Mouse (Mus musculus) lung, adult 2 months (tissue): Measurements from ENCODE around the gene Prim2. TPM values are rescaled to one million over a fixed set of nuclear protein-coding genes. Genes with fewer than 3 reads are reported as not detected.

Source experiments
- DNase-seq: peaks from one replicate; pipeline ENCODE4 v3.0.0; 2022
- H3K4me1 ChIP-seq: fragments of 200-500 bp; 2 replicates; pipeline ENCODE4 v1.6.1; 2011; ENCODE audit warnings: low read length; ENCODE audit not compliant: control insufficient read depth, insufficient read depth
- H3K4me3 ChIP-seq: fragments of 200-500 bp; replicated peaks from 2 replicates; pipeline ENCODE3; 2011; ENCODE audit warnings: low read depth, mild to moderate bottlenecking, control low read depth, low read length; ENCODE audit errors: extremely low read depth
- CTCF ChIP-seq: fragments of 200-500 bp; IDR thresholded peaks from 2 replicates; pipeline ENCODE4 v1.5.1; 2011; ENCODE audit warnings: mild to moderate bottlenecking, low read length, control low read depth; ENCODE audit not compliant: insufficient read depth
- POLR2A ChIP-seq: fragments of 200-500 bp; IDR thresholded peaks from 2 replicates; pipeline ENCODE4 v1.6.1; 2011; ENCODE audit warnings: low read depth, mild to moderate bottlenecking, control low read depth, low read length, borderline replicate concordance; ENCODE audit errors: extremely low read depth
- WGBS: fragments of 180-500 bp; shearing (Covaris S2); methylation state at CpG from one replicate; pipeline ENCODE4 v1.1.7; 2018; 5-methylcytosine and 5-hydroxymethylcytosine counted together
- polyA plus RNA-seq: library from polyadenylated mRNA; depleted of rRNA; stranded (reverse); fragments of >200 nt; gene quantifications from 2 replicates; pipeline ENCODE4 v1.2.3, GENCODE M21; 2012

The Prim2 gene
- polyA plus RNA-seq, 1 experiment = 4.0 TPM

- no peak overlapping the region for H3K4me3 ChIP-seq
- no peaks in the 10 kb centered on the region for H3K4me1 ChIP-seq
- no peak for TF ChIP-seq POLR2A
- no peak for TF ChIP-seq CTCF
- no peak for DNase-seq
- WGBS = 92% methylated on average over 6 of the region's 6 CpGs
Observed at GRCm38 (mm10) chr1:33574459-33574858, 95.1 kb downstream of the Prim2 start.

- DNase-seq = no peak
- Histone ChIP-seq H3K4me1 (no peaks in the 10 kb centered on the region), H3K4me3 (no peak overlapping the region)
- TF ChIP-seq CTCF = peak; percentile 57
- no peak for TF ChIP-seq POLR2A
- WGBS = 61% methylated on average over 7 of the region's 7 CpGs
Observed at GRCm38 (mm10) chr1:33565764-33566401, 103.7 kb downstream of the Prim2 start.

DNA sequence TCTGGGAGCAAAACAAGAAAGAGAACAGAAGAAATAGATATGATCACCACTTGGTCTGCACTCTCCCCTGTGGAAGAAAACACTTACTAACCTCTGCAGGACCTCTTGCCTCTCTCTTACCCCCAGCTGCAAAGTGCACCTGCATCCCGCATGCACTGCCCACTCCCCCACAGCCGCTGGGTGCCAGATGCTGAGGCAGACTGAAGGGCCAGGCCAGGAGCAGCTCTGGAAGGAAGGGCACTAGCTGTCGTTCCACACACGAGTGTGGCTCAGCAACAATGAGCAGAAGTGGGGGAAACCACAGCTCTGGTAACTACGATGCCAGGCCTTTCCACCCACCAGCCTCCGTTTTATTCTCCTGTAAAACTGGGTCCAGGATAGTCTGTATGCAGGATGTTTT lies 105.6 kb downstream of the Prim2 start:
- 76% methylated on average over 6 of the region's 6 CpGs for WGBS
- TF ChIP-seq POLR2A (no peak), CTCF (no peak)
- no peak overlapping the region for H3K4me3 ChIP-seq
- H3K4me1 ChIP-seq = no peaks in the 10 kb centered on the region
- DNase-seq = no peak

DNA sequence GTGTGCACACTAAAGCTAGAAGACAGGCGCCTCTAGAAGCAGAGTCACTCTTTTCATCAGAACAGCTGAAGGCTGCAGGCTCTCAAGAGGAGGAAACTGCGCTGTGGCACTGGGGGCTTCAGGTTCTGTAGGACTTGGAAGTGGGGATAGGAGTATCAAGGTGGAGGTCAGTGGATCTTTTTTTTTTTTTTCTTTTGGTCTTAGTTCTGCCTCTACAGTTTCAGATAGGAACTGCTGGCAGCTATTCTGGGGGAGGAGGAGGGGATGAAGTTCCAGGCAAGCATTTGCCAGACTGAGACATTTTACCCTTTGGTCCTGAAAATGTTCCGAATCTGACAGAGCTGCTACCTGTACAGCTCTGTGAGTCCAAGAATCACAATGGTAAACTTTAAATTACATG lies 106.0 kb downstream of the Prim2 start:
- WGBS = 88% methylated on average over 3 of the region's 3 CpGs
- no peak for DNase-seq
- TF ChIP-seq POLR2A = no peak
- no peak for TF ChIP-seq CTCF
- Histone ChIP-seq H3K4me1 (no peaks in the 10 kb centered on the region), H3K4me3 (no peak overlapping the region)

GRCm38 (mm10) chr1:33556638-33557037 lies 113.0 kb downstream of the Prim2 start:
- TF ChIP-seq POLR2A (no peak), CTCF (no peak)
- H3K4me3 ChIP-seq = no peak overlapping the region
- H3K4me1 ChIP-seq = no peaks in the 10 kb centered on the region
- DNase-seq = no peak
- WGBS = 36% methylated on average over 4 of the region's 4 CpGs

GRCm38 (mm10) chr1:33555626-33556025 lies 114.0 kb downstream of the Prim2 start:
- Histone ChIP-seq H3K4me1 (no peaks in the 10 kb centered on the region), H3K4me3 (no peak overlapping the region)
- no peak for DNase-seq
- TF ChIP-seq CTCF = no peak
- TF ChIP-seq POLR2A = no peak
- WGBS = 89% methylated on average over 2 of the region's 2 CpGs

- Histone ChIP-seq H3K4me3 (no peak overlapping the region), H3K4me1 (no peaks in the 10 kb centered on the region)
- WGBS = 80% methylated on average over 9 of the region's 9 CpGs
- DNase-seq = no peak
- TF ChIP-seq POLR2A (no peak), CTCF (no peak)
Observed at GRCm38 (mm10) chr1:33551350-33551749, 118.2 kb downstream of the Prim2 start.

- Histone ChIP-seq H3K4me1 (no peaks in the 10 kb centered on the region), H3K4me3 (no peak overlapping the region)
- no peak for DNase-seq
- TF ChIP-seq CTCF (no peak), POLR2A (no peak)
- WGBS = 88% methylated on average over 7 of the region's 7 CpGs
Observed at GRCm38 (mm10) chr1:33541708-33542107, 127.9 kb downstream of the Prim2 start.

DNA sequence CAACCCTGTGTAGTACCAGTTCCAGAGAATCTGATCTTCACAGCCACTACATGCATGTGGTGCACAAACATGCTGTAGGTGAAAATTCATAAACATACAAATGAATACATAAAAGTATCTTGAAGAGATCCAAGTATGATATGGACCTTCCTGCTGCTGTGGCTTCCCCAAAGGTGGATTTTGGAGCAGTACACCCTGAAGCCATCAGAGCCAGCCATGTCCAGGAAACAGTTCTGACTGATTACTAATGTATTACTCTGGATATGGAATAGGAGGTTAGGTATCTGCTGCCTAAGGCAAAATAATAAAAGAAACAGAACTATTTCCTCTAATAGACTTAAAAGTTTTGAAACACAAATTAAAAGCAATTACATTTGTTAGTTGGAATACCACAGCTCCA lies 131.6 kb downstream of the Prim2 start:
- Histone ChIP-seq H3K4me3 (no peak overlapping the region), H3K4me1 (no peaks in the 10 kb centered on the region)
- TF ChIP-seq POLR2A (no peak), CTCF (no peak)
- no peak for DNase-seq

DNA sequence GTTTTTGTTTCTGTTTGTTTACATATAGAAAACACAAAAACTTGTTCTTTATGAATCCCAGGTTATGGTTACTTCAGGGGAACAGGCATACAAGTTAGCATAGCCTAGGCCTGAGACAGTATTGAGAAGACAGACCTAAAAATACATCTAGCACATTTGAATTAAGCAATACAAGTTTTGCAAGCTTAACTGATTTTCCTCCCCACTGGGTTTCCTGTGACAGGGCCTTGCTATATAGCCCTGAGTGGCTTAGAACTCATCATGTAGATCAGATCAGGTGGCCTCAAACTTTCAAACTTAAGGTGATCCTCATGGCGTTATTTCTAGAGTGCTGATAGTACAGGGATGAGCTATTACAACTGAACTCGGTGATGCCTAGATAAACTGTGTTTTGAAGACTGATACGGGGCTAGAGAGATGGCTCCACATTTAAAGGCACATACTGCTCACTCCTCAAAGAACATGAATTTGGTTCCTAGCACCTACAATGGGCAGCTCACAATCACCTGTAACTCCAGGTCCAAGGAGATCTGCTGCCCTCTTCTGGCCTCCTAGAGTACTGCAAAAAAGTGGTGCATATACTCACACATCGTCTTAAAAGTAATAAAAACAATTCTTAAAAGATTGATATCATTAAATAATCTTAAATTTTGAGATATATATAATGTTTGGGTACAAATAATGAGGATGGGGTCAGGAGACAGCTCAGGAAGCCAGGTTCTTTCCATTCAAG lies 133.2 kb downstream of the Prim2 start:
- Histone ChIP-seq H3K4me3 (no peak overlapping the region), H3K4me1 (no peaks in the 10 kb centered on the region)
- no peak for TF ChIP-seq POLR2A
- no peak for TF ChIP-seq CTCF
- DNase-seq = no peak
- WGBS = 98% methylated on average over 4 of the region's 4 CpGs
